Mouse (Mus musculus) heart, postnatal 0 days (tissue): Measurements from ENCODE around the gene Rrbp1.

Experiments
- CTCF ChIP-seq: IDR thresholded peaks from 2 replicates; pipeline ENCODE4 v1.5.1; 2016; ENCODE audit warnings: antibody characterized with exemption, control low read depth, low read depth
- EP300 ChIP-seq: IDR thresholded peaks from 2 replicates; pipeline ENCODE4 v1.6.1; 2016; ENCODE audit warnings: antibody characterized with exemption, low read depth

- no peak for TF ChIP-seq CTCF
- no peak for TF ChIP-seq EP300
Observed at GRCm38 (mm10) chr2:144025361-144025760, 14.3 kb upstream of the Rrbp1 start.
